Mouse (Mus musculus) embryo, embryonic 11.5 days (tissue): Measurements from ENCODE around the gene Hbp1.

Experiments used
- DNase-seq: peaks from one replicate; pipeline ENCODE4 v3.0.0-alpha.2; 2012; ENCODE audit warnings: low read depth, low spot score

Hbp1 gene

DNA sequence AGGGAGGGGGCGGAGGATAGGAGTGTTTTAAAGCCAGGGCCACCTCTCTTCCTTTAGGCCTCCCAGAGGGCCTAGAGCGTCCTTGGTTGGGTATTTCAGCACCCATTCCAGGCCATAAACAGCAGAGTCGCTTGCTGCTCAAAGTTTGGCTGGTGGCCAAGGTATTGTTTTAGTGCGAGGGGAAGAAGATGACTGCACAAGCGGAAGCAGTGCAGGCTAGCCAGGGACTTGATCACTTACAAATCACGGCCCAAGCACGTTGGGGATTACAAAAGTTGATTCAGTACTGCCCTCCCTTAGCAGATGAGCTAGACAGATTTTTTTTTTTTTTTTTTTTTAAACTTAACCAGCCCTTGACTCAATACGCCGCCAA lies 310 bp upstream of the Hbp1 start:
- DNase-seq, result no peak

- peak; percentile 96 for DNase-seq
These were observed 1.1 kb downstream of the Hbp1 start for GRCm38 (mm10) chr12:31949193-31949741.

GRCm38 (mm10) chr12:31948101-31949000 lies 2.0 kb downstream of the Hbp1 start:
- DNase-seq, result no peak

DNA sequence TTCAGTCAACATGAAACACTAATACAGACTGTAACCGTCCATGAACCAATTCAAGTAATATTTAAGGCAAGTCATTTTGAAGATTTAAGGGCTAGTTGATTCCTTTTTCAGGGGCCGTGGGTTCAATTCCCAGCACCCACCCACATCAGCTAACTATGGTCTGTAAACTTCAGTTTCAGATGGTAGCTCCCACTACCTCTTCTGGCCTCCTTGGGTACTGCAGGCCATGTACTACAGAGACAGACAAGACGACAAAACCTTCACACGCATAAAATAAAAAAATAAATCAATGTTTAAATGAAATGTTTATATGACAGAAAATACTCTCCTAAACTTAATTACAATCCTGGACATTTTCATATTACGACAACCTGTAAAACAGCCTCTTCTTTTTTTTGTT lies 2.9 kb downstream of the Hbp1 start:
- no peak for DNase-seq

DNA sequence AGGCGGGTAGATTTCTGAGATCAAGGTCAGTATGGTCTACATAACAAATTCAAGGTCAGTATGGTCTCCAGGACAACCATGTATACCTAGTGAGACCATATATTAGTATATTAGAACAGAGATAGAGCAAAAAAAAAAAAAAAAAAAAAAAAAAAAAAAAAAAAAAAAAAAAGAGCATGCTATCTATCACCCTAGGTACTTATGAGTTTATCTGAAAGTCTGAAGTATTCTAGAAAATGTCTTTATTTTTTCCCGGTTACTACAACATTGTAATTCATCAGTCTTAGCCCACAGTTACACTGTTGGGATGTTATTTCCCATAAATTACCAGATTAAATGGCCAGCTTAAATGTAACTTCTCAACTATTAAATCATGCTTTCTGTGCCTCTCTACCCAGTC lies 5.9 kb downstream of the Hbp1 start:
- DNase-seq, result no peak

DNA sequence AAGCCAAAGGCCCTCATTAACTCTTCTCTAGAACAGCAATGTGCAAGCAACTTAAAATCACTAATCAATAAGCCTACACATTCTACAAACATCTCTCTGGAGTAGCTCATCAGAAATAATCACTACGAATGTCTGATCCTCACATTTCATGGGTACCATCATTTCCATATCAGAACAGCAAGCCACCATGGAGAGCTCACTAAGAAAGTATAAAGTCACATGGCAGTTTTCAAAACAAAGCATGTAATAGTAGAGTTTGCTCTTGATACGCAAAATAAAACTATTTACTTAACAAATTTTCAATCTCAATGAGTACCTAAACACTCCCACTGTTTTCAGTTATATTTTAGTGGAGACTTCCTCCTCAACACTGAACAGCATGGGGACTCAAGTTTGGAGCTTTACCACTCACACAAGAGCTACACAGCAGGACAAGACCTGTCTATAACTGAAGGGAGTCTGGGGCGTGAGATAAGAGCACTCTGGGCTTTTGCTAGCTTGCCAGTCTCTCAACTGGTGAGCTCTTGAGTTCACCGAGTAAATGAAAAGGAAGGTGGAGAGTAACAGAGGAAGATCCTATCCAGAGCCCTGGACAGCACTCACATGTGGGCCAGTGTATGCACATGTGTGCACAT lies 7.2 kb downstream of the Hbp1 start:
- no peak for DNase-seq

DNA sequence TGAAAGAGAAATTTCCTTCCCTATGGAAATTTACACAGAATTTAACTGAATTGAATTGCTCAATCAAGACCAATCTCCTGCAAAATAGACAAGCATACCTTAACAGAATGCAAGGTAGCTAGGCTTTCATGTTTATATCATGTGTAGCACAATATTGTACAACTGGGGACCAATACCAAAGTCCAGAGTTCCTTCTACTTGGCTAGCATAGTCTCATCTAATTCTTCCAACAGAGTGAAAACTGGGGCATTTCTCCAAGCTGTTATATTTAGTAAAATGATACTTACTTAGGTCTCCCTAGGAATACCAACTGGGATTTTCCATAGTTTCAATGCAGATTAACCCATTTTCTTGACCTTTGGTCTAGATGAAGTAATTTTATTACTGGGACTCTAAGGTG lies 11.3 kb downstream of the Hbp1 start:
- DNase-seq, result no peak

- DNase-seq, result no peak
These were observed 11.8 kb downstream of the Hbp1 start for GRCm38 (mm10) chr12:31938391-31938997.

- DNase-seq, result no peak
These were observed 12.7 kb downstream of the Hbp1 start for GRCm38 (mm10) chr12:31937613-31938012.

DNA sequence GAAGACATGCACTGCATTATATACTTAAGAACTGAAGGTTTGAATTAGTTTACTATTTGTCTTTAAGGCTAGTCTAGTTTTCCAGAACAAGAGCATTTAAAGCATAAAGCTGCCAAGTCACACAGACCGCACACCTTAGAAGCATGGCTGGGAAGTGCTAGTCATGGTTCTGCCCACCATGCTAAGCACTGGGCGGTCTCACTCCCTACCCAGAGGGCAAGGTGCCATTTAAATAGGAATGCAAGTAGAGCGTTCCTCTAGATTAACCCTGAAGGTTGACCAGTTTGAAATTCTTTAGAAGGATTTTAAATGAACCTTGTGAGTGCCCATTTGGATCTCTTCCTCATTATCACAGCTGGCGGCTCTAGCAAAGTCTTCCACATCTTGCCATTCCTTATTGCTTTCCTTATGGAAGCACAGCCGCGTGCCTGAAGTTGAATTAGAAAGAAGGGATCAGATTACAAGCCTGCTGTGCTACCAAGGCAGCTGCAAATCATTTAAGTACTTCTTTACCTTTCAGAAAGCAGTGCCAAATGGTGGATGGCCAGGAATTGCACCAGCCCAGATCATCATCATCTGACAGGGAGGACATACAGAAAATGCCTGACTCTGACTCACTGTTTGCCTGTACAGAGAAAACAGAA lies 13.6 kb downstream of the Hbp1 start:
- peak; percentile 17 for DNase-seq

DNA sequence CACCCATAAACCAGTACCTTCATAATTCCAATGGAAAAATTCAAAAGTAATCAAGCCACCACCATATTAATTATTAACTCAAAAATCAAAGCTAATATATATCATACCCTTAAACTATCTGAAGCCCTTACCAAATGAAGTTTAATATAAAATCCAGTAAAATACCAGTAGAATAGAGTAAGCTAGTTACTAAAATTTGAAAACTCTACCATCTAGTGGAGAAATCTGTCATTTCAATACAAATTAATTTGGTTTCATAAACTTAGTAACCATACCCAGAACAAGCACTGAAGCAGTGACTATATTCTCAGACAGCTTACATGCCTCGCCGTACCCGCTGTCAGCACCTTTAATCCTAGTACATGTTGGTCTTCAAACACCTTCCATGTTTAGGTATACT lies 18.5 kb downstream of the Hbp1 start:
- no peak for DNase-seq

DNA sequence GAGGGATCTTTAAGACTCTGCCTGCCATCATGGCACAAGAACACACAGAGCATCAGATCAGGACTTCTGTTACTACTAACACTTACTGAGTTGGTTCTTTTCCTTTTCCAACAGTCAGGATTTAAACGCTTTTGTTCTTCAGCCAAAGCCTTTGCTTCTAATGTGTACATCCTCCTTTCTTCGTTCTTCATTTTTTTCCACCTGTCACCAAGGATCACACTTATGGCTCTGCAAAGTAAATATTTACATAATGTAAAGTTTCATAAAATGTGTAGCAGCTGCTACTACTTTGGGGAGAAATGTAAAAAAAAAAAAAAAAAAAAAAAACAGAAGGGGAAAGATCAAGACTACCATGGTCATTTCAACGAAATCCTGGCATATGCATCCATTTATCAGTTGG lies 21.8 kb downstream of the Hbp1 start:
- no peak for DNase-seq

DNA sequence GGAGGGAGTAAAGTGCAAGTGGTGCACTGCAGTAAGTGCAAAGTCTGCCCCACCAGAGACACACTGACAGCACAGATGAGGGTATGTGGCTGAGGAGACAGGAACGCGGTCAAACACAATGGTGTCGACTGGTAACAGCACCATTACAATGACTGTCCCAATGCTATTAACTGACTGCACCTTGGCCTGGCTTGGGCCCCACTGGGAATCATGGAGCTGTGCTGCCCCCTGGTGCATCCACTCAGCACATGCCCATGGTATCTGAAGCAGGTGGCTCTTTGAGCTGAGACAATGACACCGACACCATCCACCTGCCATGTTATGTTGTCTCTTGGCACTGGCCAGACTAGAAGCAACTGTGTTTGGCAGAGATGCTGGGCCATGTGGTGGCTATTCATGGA lies 23.7 kb downstream of the Hbp1 start:
- peak; percentile 38 for DNase-seq

DNA sequence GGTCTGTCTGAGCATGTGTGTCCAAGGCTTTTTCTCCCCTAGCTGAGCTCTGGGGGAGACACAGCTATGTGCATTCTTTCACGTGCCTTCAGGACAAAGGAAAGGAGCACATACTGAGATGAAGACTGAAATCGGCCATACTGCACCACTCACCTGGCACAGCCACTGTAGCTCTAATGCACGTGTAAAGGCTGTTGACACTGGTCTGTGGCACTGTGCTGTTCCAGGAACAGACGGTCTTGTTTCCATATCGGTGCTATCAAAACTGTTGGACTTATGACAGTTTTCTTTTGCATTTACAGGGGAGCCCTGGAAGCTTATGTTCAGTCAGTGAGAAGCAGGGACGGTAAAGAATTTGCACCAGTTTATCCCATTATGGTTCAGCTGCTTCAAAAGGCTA lies 25.0 kb downstream of the Hbp1 start:
- DNase-seq, result no peak

DNA sequence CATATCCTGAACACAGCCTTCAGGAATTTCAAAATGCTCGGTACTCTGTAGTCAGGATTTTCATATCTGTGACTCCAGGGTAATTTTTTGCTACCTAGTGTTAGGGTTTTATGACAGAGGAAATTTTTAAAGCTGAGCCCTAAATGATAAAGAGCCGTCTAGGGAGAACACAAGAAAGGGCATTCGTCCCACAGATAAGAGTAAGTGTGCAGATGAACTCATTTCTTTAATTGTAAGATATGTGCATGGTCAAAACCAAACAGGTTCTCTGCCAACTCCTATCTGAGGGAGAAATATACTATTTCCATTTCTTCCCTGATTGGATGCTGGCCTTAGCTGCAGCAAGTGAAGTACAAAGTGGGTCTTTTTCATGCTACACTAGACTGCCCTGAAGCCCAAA lies 26.2 kb downstream of the Hbp1 start:
- no peak for DNase-seq

- no peak for DNase-seq
These were observed 29.6 kb downstream of the Hbp1 start for GRCm38 (mm10) chr12:31920464-31921405.

DNA sequence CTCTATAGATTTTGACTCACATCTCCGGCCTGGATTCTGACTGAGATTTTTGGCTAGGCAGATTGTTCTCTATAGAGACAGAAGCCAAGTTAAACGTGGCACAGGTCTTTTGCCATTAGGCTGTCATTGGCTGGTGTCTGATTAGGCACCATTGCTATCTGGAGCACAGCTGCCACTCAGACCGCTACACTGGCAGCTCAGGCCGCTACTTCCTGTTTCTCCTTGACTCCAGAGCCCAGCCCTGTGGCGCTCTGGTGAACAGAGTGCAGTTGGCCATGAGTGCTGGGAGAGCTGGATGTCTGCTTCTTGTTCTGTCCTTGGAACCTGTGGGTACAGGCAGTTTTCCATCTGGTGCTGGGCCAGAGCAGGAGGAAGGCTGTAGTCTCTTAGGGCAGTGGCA lies 33.1 kb downstream of the Hbp1 start:
- no peak for DNase-seq

- no peak for DNase-seq
These were observed 33.6 kb downstream of the Hbp1 start for GRCm38 (mm10) chr12:31916691-31917090.

GRCm38 (mm10) chr12:31913614-31914013 lies 36.7 kb downstream of the Hbp1 start:
- no peak for DNase-seq

DNA sequence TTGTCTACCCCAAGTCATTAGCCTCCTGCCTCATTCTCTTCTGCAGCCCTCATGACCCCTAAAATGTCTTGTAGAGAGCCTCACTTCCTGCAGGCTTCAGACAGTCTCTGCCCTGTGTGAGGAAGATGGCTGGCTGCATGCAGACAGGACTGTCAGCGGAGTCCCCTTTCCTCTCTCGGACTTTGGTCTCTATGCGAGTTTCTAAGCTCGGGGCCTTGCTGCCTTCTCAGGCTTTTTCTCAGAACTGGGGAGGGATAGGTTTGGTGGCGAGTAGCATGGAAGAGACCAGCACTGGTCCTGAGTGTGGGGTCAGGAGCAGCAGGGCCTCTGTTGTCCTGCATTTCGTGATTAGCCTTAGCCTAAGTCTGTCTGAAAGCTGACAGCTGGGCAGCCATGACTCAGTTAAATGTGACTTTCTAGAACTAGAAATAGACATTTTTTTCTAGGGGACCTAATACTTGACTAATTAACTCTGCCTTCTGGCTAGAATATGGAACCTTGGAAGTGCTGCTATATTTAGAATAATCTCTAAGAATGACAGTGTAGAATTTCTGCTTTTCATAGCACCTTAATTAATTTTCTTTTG lies 37.3 kb downstream of the Hbp1 start:
- no peak for DNase-seq

DNA sequence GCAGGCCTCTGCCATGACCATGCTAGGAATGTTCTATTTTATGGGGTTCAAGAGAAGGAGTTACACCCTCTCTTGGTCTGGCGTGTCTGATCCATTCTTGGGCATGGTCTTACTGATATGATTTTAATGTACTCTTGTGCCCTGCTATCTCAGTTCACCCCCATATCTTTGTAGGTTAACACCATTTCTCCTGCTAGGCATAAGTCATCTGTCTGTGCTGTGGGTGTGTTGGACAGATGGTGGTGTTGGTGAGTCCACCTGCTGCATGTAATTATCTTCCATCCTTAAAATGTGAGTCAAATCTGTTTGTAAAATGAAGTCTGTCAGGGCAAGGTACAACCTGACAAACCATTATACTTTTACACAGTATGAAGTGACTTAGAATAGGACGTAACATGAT lies 42.9 kb downstream of the Hbp1 start:
- DNase-seq, result no peak
